14 mouse cellular contexts compared by ENCODE assay signal in genomic region chr5:141312305-141312704, GRCm38 (mm10).
"Had no signal": no experiment of that assay in that cellular context is flagged by ENCODE, and none has a peak within 500 bp of the region (broad histone marks: within the 10 kb centered on the region; RNA-seq: fewer than 3 reads in every experiment).

No protein-coding gene starts in this region.

- H3K27ac ChIP-seq: midbrain, embryonic 10.5 days; midbrain, embryonic 12.5 days; midbrain, embryonic 15.5 days; neural tube, embryonic 13.5 days; neural tube, embryonic 15.5 days had no signal

- H3K4me2 ChIP-seq: lung, embryonic 14.5 days; midbrain, embryonic 12.5 days; midbrain, embryonic 15.5 days; neural tube, embryonic 13.5 days; neural tube, embryonic 15.5 days had no signal

- ATAC-seq: midbrain, embryonic 15.5 days had no signal

- H3K36me3 ChIP-seq: midbrain, embryonic 10.5 days; midbrain, embryonic 12.5 days; midbrain, embryonic 15.5 days; neural tube, embryonic 13.5 days; neural tube, embryonic 15.5 days had no signal

- H3K9ac ChIP-seq: lung, embryonic 14.5 days; midbrain, embryonic 12.5 days; midbrain, embryonic 15.5 days; neural tube, embryonic 13.5 days; neural tube, embryonic 15.5 days had no signal

- H3K4me1 ChIP-seq: midbrain, embryonic 10.5 days; midbrain, embryonic 12.5 days; midbrain, embryonic 15.5 days; neural tube, embryonic 15.5 days had no signal

- H3K27me3 ChIP-seq: midbrain, embryonic 12.5 days; midbrain, embryonic 15.5 days; neural tube, embryonic 13.5 days; neural tube, embryonic 15.5 days had no signal

- H3K9me3 ChIP-seq: midbrain, embryonic 10.5 days; midbrain, embryonic 12.5 days; midbrain, embryonic 15.5 days; neural tube, embryonic 13.5 days; neural tube, embryonic 15.5 days had no signal

- H3K4me3 ChIP-seq: midbrain, embryonic 10.5 days; midbrain, embryonic 12.5 days; midbrain, embryonic 15.5 days; neural tube, embryonic 13.5 days; neural tube, embryonic 15.5 days had no signal

- DNase-seq: lung, embryonic 14.5 days; retina, postnatal 1 day; right cerebral cortex, adult 18-20 months; right cerebral cortex, postnatal 25 days; right cerebral cortex, postnatal 4 days; spleen, adult 18-20 months; thymus, adult 18-20 months; thymus, postnatal 14 days; thymus, postnatal 36 days had no signal
